Mouse (Mus musculus): ENCODE measurements around the gene Itga3.
A peak's percentile ranks its signal among the peaks of the same experiment; 100 is the strongest.
"Not testable (repeated sequence)": the region's sequence is repeated elsewhere in the genome, so short reads cannot be mapped to it uniquely, and the experiment has no call there.

Gene Itga3

DNA sequence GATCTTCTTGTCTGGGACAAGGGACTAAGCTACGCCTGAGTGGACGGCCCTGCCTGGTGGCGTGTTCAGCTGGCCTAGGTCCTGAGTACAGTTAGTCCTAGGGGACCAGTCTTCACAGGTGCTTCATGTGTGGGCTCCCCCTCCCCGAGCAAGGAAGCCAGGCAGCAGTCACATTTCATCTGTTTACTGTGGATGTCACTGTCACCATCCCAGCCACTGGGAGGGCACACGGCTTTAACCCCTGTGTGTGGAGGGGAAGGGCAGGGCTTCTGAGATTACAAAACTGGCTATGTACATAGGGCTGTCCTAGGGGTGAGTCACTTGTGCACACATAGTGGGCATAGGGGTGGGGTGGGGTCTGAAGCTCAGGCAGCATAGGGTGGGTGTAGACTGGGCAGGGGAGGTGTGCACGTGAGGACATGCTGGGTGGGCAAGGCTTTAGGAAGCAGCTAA lies 50.5 kb downstream of the Itga3 start:
- no peak for DNase-seq

DNA sequence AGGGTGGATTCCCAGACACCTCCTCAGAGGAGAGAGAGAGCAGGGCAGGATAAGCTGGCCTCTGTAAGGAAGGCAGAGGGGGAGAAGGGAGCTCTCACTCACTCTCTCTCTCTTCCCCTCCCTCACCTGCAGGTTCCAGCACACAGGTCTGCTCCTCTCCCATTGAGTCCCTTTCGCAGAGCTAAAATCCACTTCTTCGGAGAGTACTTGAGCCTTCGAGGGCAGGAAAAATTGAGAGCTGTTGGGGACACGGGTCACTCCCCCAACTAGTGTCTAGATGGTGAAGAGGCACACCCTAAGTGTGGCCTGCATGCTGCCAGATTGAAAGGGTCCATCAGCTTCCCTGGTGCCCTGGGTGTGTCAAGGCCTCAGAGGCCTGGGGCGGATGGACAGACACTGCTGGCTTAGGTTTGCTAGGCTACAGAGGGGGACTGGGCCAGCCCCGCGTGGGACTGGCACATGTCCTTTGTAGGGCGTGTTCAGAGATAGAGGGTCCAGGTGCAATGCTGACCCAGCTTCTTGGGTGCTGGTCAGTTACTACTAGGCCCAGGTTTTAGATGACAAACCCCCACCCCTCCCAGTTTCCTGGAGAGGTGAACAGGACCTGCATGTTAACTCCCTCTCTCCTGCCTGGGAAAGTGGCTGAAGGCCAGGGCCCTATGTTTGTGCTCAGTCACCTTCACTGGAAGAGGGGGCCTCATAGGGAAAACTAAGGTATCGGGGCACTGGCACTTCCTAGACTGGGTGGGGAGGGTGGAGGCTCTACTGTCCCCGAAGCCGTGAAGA lies 51.2 kb downstream of the Itga3 start:
- no peak for DNase-seq

DNA sequence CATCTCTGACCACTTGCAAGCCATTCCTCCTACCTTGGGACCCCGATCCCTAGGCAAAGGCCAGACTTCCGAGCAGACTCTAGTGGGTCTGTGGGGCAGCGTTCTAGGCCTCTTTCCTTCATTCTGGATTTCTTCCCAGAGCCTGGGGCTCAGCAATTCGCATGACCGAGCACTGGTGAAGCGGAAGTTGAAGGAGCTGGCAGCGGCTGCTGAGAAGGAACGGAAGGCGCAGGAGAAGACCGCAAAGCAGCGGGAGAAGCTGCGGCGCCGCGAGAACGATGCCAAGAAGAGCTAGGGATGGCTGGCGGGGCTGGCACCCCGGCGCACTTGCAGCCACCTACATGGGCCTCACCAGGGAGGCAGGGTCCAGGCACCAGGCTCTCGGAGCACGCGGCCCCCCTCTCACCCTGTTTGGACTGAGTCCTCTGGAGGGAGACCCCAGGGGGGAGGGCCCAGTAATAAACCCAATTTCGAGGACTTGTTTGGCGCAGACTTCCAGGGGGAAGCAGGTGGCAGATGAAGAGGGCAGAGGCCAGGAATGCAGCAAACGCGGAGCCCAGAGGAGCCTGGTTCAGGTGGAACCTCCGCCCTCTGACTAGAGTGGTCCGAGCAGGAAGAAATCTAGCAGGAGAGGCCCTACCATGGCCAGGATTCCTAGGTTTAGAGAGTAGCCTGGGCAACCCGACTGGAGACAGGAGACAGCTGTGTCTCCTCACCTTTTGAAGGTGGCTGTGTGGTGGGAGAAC lies 52.0 kb downstream of the Itga3 start:
- DNase-seq, result no peak

DNA sequence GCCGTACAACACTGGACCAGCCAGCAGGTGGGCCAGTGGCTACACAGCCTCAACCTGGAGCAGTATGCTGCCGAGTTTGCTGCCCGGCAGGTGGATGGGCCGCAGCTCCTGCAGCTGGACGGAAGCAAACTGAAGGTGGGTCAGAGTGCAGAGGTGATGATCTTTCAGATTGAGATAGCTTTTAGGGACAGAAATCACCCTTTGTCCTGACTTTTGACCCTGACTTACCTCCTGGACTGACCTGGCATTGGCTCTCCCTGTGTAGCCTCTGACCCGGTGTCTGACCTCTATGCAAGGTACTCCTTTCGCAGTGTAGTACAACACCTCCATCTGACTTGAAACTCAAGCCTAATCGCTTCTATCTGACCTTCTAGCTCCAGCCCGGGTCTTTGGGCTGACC lies 53.1 kb downstream of the Itga3 start:
- no peak for DNase-seq

DNA sequence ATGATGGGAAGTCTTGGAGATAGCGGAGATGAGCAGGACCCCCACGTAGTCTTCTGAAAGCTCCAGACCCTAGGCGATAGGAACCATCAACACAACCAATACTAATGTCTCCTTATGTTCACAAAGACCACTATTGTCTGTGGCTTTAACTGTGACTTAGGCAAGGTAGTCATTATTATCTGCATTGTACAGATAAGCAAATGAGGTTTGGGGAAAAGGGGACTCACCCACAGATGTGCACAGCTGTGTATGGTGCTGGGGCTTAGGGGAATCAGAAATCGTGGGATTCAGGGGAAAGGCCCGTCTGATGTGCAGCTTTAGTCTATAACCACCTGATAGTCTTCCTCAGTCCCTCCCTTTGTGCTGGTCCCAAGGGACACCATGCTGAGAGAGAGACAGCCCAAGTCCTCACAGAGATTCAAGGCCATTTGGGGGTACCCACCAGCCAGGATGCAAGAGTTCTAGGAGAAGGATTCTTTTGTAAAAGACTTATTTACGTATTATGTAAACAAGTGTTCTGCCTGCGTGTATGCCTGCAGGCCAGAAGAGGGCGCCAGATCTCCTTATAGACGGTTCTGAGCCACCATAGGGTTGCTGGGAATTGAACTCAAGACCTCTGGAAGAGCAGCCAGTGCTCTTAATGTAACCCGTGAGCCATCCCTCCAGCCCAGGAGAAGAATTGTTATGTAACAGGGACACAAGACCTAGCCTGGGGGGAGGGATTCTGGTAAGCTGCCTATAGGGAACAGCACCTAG lies 54.2 kb downstream of the Itga3 start:
- no peak for DNase-seq

DNA sequence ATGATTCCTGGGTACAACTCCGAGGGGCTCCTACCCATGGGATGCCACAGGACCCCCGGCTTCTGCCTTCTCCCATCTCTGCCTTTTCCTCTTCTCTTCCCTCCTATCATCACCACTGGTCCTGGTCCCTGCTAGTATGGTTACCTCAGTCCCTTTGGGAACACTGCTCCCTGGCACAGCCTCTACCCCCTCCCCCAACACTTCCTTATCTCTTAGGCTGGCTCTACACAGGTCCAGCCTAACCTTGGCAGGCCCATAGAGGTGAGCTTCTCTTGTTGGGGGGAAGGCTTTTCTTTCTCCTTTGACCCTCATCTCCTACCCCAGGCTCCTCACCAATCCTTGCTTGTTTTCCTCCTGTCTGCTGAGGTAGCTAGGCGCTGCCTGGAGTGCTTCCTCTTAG lies 61.1 kb downstream of the Itga3 start:
- DNase-seq, result no peak

DNA sequence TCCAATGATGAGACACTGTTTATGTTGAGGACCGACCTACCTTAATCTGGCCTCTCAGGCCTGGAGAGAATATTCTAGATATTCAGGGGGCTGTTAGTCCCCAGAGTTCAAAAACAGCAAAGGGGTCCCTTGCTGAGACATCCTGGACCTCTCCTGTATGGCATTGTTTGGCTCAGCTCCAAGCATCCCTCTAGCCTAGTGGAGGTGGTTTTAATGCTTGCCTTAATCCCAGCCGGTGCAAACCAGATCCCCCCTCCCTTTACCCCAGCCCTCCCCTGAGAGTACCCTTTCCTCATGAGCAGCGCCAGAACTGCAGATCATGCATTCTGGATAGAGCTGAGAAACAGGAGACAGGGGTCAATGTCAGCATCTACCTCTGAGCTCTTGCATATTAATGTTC lies 64.1 kb downstream of the Itga3 start:
- DNase-seq, result no peak

DNA sequence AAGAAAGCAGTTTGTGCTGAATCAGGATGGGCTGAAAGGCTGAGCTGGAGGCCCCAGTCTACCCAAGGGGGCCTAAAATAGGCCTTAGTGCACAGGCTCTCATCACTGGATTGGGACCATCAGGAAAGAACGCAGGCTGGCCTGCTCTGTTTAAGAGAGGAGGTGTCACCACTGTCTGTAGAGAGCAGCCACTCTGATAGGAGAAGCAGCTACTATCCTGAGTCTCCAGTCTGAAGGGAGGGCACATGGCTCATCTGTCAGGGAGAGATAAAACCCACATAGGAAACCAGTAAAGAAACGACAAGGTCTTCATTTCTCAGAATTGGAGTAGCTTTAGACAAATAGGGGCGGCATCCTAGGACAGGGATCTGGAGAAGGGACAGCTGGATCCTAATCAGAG lies 64.5 kb downstream of the Itga3 start:
- no peak for DNase-seq

DNA sequence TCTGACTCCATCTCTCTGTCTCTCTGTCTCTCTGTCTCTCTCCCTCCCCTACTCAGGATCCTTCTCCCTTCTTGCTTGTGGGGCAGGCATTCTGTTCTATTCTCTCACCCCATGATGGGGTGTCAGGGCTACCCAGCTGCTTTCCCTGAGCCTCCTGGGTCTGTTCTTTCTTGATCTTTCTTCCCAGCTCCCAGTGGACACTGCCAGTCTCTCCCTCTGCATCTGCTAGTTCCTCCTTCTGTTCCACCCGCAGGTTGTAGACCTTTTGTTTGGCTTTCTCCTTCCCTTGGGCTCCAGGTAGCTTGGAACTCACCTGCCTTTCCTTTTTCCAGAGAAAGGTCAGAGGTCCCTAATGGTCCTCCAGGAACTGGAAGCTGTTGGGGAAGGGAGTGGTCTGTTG lies 65.2 kb downstream of the Itga3 start:
- DNase-seq, result no peak

DNA sequence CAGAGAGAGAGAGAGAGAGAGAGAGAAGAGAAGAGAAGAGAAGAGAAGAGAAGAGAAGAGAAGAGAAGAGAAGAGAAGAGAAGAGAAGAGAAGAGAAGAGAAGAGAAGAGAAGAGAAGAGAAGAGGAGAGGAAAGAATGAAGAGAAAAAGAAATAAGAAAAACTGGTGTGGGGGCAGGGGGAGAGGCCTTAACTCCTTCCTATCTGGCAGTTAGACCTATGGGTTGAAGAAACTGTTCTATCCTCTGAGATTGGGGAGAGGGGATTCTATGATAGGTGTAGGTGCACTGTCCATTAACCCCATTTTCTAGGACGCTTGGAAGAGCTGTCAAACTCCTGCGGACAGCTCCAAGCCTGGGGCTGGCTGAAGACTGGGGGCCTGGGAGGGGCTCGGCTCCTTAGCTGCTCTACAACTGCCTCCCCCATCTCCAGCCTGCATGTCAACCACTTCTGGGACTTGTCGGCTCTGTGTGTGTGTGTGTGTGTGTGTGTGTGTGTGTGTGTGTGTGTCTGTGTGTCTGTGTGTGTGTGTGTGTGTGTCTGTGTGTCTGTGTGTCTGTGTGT lies 65.7 kb downstream of the Itga3 start:
- DNase-seq, result not testable (repeated sequence)

DNA sequence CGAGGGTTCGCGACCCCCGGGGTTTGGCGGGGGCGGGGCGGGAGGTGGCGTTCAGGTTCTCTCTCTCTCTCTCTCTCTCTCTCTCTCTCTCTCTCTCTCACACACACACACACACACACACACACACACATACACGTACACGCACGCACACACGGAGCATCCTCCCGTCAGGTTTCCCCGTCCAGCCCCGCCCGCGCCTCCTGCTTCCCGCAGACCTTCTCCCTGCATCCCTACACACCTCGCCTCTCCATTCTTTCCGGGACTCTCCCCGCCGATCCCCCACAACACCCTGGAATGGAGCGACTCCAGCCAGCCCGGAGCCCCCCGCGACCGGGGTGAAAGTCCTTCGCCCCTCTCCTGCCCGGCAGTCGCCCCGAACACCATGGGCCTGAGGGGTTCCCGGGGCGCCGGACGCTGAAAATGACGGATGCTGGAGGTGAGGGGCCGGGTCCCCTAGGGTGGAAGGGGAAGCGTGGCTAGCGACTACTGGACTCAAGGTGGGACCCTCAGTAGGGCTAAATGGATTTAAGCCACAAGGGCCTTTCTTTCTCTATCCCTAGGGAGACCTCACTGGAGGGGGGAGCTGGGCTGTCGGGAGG lies 66.4 kb downstream of the Itga3 start:
- DNase-seq, result no peak

DNA sequence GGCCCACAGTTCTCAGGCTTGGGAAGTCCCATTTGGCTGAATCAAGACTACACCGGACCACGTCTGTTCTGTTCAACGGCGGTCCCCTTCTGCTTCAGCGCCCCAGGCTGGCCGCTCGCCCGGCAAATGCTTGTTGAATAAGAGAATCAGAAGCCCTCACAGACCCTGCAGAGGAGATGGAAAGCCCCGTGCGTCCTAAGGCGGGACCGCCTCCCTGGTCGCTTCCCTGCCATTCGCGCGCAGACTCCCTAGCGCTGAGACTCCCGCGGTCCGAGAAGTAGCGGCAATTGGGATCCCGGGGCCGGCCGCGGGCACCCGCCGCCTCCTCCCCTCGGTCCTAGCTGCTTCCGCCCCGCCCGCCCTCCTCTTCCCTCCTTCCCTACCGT lies 67.0 kb downstream of the Itga3 start, which contains the start of gene Samd14:
Gene Samd14, plus strand, starts transcription at position 251 of the 386 bp plus-strand sequence.
- peak; percentile 72 for DNase-seq

DNA sequence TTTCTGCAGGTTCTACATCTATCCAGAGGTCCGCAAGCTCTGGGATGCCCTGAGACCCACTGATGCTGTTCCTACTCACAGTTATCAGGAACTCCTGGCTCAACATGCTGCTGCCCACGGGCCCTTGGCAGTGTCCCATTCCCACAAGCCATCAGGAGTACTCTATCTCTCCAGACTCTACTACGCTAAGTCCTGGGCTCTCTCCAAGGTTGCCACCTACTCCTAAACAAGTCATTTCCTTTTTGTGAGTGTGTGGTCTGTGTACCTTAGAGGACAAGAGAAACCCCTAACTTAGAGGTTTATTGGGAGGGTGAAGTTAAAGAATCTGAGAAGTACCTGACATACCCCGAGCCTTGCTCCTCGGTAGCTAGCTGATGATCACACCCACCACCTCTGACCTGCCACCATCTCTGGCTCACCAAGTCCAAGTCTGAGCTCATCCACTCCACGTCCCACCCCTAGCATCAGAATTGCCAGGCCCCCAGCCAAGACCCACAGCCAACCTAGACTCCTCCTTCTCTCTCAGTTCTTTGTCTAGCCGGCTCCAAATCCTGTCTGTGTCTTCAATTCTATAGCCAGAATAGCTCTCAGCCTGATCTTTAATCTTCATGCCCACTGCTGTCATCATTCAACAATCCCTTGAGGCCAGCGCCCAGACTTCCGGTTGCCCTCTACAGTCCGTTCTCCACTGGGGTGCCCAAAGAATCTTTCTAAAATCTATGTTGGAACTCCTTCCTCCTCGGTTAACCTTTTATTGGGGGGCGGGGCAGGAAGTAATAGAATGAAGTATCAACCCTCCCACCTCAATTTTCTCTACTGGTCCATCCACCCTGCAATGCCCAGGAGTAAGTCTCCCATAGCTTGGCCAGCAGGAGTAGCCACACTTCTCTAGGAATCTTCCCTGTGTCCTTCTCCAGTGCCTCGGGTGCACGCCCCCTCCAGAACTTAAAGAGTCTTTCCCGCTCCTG lies 67.7 kb downstream of the Itga3 start:
- DNase-seq, result no peak

DNA sequence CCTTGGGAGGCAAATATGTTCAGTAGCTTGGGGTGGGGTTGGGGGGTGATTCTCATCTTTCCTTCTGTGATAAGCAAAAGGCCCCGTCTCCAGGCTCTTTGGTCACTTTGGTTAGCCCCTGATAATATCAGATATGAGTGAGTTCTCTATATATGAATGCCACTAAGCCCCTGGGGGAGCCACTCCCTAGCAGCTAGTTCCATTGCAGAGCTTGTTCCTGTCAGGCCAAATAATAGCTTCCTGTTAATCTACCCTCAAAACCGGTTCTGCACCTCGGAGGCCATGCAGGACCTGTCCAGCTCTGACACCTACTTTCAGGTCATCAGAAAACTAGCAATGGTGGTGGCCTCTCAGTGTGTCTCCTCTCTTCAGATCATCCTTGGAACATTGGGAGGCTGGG lies 69.2 kb downstream of the Itga3 start:
- DNase-seq, result no peak

DNA sequence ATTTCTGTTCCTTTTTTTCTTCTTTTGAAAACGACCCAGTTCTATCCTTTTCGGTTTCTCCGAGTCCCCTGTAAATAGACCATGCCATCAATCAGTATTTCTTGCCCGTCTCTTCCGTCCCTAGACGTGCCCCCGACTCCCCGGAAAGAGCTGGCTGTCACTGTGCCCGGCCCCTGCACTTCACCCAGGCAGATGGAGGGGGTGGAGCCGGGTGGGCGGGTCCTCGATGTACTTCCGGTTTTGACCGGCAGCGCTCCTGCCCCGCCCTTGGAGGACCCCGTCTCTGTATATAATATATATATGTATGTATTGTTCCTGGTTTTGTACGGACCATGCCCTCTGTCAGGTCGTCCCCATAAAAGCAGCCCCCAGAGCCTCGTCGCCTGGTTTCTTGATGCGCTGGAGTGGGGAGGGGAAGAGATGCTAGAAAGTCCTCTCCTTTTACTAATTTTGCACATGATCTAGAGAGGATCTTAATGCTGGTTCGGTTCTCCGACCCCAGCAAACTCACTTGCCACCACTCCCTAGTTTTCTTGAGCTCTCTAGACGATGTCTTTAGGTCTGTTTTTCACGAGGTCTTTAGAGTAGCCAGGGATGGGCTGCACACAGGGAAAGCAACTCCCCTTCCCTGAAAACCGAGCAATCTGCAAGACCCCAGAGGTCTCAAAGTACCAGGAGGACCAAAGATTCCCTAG lies 69.9 kb downstream of the Itga3 start:
- peak; percentile 76 for DNase-seq

DNA sequence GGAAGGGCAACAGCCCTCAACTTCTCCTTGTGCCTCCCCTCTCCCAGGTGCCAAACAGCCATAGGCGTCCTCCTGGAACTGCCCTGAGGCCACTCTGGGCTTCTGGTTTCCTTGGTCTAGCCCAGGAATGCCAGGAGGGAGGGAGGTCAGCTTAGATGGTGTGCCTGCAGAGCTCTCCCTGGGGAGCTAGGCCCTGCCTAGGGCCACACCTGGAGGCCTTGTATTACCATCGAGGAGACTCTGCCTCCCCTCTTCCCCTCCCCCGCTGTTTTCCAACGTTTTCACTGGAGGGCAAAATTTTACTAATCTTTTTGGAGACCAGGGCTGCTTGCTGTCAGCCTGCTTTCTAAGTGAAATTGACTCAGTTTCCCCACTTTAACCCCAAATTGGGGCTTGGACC lies 70.6 kb downstream of the Itga3 start:
- no peak for DNase-seq

DNA sequence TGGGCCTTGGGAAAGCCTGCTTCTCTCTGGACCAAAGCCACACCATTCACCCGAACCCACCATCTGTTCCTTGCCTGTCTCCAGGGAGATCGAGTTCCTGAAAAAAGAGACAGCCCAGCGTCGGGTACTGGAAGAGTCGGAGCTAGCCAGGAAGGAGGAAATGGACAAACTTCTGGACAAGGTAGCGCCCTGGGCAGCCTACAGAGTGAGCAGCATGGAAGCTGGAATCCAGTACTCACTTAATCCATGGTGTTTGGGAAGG lies 71.7 kb downstream of the Itga3 start:
- no peak for DNase-seq

DNA sequence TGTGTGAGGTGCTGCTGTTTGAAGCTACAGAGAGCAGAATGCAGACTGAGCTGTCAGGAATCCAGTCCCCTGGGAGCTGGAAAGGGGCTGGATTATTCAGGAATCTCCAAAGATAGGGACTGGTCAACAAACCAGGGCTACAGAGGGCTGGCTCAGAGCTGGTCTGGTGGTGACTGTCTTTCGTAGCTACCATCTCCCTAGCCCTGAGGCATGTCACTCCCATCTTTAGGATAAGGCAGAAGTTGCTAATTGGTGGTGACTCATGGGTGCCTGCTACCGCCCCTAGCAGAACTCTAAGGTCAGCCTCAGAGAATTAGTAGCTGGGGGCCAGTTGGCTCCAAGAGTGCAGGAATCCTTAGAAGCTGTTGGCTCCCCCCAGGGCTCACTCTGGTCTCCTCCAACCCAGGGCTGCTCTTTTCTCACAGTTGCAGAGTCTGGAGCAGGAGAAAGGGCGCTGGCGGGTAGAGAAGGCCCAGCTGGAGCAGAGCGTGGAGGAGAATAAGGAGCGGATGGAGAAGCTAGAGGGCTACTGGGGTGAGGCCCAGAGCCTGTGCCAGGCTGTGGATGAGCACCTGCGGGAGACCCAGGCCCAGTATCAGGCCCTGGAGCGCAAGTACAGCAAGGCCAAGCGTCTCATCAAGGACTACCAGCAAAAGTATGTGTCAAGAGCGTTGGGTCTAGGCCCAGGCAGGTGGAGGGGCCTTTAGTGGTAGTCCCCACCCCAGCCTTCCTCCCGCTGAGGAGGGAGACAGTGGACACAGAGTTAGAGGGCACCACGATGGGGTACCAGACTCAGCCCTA lies 72.3 kb downstream of the Itga3 start:
- no peak for DNase-seq

DNA sequence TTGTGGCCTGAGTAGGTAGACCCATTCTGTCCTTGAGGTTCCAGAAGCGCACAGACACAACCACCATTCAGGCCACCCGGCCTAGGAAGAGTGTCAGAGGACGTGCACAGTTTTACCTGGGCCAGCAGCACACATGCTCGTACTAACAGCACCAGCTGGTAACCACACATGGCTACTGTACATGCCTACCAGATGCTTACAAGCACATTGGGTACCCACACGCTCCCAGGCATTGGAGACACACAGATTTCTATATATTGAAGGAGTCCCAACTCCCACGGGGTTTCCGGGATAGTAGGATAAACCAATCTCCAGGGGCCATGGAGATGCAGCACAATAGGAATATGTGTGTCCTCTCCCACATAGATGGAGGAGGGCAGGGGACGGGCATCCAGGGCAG lies 73.9 kb downstream of the Itga3 start:
- peak; percentile 77 for DNase-seq

DNA sequence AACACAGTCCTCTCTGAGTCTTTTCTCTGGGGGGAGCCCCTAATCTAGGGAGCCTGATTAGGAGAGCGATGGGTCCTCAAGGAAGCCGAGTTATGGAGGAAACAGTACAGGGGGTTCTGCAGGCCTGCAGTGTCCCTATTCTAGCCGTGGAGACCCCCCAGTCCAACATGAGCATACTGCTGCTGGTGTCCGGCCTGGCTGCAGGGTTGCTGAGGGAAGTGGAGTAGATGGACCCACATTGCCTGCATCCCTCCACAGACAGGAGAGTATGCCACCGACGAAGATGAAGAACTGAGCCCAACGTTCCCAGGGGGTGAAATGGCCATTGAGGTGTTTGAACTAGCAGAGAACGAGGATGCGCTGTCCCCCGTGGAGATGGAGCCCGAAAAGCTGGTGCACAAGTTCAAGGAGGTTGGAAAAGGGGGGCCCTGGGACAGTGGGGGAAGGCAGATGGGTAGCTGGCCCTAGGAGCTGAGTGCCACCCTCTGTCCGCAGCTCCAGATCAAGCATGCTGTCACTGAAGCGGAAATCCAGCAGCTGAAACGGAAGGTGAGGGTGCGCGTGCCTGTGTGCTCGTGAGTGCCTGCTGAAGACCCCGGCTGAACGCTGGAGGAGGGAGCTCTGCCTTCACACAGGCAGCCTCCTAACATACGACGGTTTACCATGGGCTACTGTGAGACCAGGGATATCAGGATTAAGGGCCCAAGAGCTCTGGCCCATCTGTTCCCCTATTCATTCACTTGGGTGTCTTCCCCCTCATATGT lies 74.8 kb downstream of the Itga3 start:
- no peak for DNase-seq

All from layer of hippocampus, adult 9-11 months (tissue).